Mouse (Mus musculus) myocyte (in vitro differentiated cells): ENCODE data around the gene Rorc.

Experiments
- MAX ChIP-seq: IDR thresholded peaks from one replicate; pipeline ENCODE4 v1.6.1; 2011; ENCODE audit warnings: low read depth, mild to moderate bottlenecking, control low read depth
- POLR2A ChIP-seq: IDR thresholded peaks from one replicate; pipeline ENCODE4 v1.6.1; 2011; ENCODE audit warnings: low read depth, mild to moderate bottlenecking, control low read depth, moderate library complexity; ENCODE audit not compliant: insufficient read length

DNA sequence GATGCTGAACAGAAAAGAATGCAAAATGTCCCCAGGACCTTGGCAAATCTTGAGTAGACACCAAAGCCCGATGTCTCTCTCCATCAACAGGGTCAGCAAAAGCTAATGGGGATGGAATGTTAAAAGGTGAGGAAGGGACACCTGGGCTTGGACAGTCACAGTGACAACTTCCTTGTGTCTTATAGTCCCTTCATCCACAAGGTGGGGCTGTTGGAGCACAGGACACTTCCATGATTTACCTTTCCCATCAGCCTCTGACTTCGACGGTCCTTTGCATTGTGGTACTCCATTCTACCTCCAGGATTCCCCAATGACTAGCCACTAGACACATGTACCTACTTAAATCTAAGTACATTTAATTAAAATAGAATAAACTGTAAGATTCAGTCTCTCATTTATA lies 43.9 kb upstream of the Rorc start:
- no peak for TF ChIP-seq POLR2A
- TF ChIP-seq MAX, result no peak
